Mouse (Mus musculus): ENCODE results near the gene Svep1. TPM values are rescaled to one million over a fixed set of nuclear protein-coding genes. Genes with fewer than 3 reads are reported as not detected.
A peak's percentile ranks its signal among the peaks of the same experiment; 100 is the strongest.

Svep1 gene
- polyA plus RNA-seq (2015; fragmentation: Nextera tagmentation; extraction: Ambion mirVana), result 0.30 and 0.46 TPM in 2 replicates

DNA sequence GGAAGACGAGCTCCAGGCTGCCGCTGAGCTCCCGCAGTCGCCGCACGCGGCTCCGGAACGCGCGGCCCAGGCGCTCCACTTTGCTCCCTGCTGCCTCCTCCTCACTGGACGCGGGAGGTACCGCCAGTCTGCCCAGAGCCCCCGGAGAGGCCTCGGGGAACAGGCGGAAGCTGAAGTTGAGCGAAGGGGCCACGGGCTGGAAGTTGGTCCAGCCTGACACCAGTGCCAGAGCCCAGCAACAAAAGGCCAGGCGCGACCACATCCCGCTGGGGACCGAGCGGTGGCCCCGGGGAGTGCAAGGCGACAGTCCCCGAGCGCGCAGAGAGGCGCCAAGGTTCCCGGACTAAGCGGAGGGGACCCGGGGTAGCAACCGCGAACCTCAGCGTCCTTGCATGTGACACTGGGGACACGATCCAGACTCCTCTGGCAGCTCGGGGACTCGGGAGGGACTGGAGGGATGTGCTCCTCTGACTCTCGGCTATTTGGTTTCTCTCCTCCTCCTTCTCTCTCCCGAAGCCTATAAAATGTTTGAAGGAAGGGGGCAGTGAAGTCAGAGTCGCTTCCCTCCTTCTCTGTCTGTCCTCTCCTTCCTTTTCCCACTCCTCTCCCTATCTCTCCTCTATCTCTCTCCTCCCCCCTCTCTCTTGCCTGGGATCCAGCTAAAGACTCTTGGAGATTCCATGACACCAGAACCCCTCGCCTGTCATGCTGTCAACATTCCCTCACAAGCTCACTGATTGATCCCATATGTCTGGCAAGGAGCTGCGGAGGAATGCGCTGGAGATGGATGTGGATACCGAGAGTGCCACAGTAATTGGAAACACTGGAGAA lies at the start of gene Svep1:
Svep1 (minus strand) TSS at position 745 of the 831 bp plus-strand sequence.
- H3K9me3 ChIP-seq (replicated peaks; ENCODE audit: control insufficient read depth, low read length), result no peaks in the 10 kb centered on the region
- H3K4me1 ChIP-seq (ENCODE audit: control insufficient read depth, low read depth, low read length), result no peaks in the 10 kb centered on the region
- peaks cover 18% of the 10 kb centered on the region for H3K27me3 ChIP-seq (ENCODE audit: control insufficient read depth, insufficient read depth, low read depth, low read length)
- H3K9ac ChIP-seq (ENCODE audit: low read depth, low read length), result no peak within 1 kb of the TSS
- peak within 1 kb of the TSS; percentile 46; the same call in 1 of the 2 replicates for H3K4me2 ChIP-seq (ENCODE audit: low read depth, low read length)
- H3K4me3 ChIP-seq (ENCODE audit: low read depth, low read length), result peak within 1 kb of the TSS; percentile 38
- H3K27ac ChIP-seq (ENCODE audit: low read length), result no peak within 1 kb of the TSS
- 1% methylated on average over 47 of the region's 47 CpGs for WGBS (ENCODE audit: insufficient replicate concordance)
- no peak for ATAC-seq (ENCODE audit: low read depth)
- H3K36me3 ChIP-seq (ENCODE audit: control insufficient read depth, insufficient read depth), result no peaks in the 10 kb centered on the region

DNA sequence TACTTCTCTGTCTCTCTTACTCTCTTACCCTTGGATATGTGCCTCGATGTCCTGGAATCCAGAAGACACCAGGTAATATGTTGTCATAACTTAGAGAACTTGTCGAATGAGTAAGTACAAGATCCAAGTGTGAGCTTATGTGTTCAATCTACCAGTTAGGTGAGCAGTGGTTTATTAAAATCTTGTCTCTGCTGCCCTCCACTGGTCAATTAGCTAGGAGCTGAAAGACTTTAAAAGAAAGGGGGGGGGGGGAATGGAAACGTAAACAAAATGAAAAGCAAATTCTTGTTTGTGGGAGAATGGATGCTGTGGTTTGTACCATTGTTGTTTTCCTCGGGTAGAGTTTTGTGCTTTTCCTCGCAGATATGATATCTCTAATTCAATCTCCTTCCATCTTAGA lies 46.8 kb upstream of the Svep1 start:
- H3K27me3 ChIP-seq (ENCODE audit: control insufficient read depth, insufficient read depth, low read depth, low read length), result no peaks in the 10 kb centered on the region
- no peak overlapping the region for H3K27ac ChIP-seq (ENCODE audit: low read length)
- no peak for ATAC-seq (ENCODE audit: low read depth)
- H3K9me3 ChIP-seq (replicated peaks; ENCODE audit: control insufficient read depth, low read length), result no peaks in the 10 kb centered on the region
- WGBS (ENCODE audit: insufficient replicate concordance), result 18% methylated on average over 5 of the region's 5 CpGs
- no peaks in the 10 kb centered on the region for H3K4me1 ChIP-seq (ENCODE audit: control insufficient read depth, low read depth, low read length)
- H3K4me2 ChIP-seq (ENCODE audit: low read depth, low read length), result no peak overlapping the region
- no peak overlapping the region for H3K9ac ChIP-seq (ENCODE audit: low read depth, low read length)
- H3K36me3 ChIP-seq (ENCODE audit: control insufficient read depth, insufficient read depth), result no peaks in the 10 kb centered on the region
- H3K4me3 ChIP-seq (ENCODE audit: low read depth, low read length), result no peak overlapping the region

DNA sequence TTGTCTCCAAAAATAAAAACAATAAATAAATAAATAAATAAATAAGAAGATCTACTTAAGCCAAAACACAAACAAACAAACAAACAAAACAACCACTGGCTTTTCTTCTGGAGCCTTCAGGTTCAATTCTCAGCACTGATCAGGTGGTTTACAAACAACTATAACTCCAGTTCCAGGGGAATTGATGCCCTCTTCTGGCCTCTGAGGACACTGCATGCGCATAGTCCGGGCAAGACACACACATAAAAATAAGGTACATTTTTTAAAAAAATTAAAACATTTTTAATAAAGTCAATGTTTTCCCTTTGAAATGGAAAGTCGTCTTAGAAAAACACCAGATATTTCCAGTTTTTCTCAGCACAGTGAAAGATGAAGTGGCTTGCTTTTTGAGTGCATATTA lies 45.7 kb upstream of the Svep1 start:
- 57% methylated on average over 3 of the region's 3 CpGs for WGBS (ENCODE audit: insufficient replicate concordance)

DNA sequence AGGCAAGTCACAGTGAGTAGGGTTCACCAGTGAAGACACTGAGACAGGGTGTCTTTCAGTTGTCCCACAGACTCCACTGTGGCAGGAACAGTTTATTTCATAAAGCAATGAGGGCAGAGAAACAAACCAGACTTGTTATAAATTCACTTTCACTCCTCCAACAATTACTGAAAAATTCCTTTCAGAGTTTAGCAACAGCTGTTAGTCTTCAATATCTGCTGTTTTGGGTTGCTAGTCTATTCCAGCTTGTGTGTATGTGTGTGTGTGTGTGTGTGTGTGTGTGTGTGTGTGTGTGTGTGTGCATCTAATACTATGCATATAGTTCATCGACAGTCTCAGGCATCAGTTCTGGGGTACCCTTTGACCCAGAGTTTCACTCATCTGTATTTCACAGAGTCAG lies 38.9 kb upstream of the Svep1 start:
- Histone ChIP-seq H3K9ac (ENCODE audit: low read depth, low read length) (no peak overlapping the region), H3K36me3 (ENCODE audit: control insufficient read depth, insufficient read depth) (no peaks in the 10 kb centered on the region), H3K4me3 (ENCODE audit: low read depth, low read length) (no peak overlapping the region), H3K27me3 (ENCODE audit: control insufficient read depth, insufficient read depth, low read depth, low read length) (no peaks in the 10 kb centered on the region), H3K4me2 (ENCODE audit: low read depth, low read length) (no peak overlapping the region), H3K27ac (ENCODE audit: low read length) (no peak overlapping the region), H3K4me1 (ENCODE audit: control insufficient read depth, low read depth, low read length) (no peaks in the 10 kb centered on the region), H3K9me3 (replicated peaks; ENCODE audit: control insufficient read depth, low read length) (no peaks in the 10 kb centered on the region)
- no peak for ATAC-seq (ENCODE audit: low read depth)
- 73% methylated on average over 1 of the region's 1 CpGs for WGBS (ENCODE audit: insufficient replicate concordance)

More for the DNA sequence above, 45.7 kb upstream of the Svep1 start:
- Histone ChIP-seq H3K9me3 (replicated peaks; ENCODE audit: control insufficient read depth, low read length) (no peaks in the 10 kb centered on the region), H3K9ac (ENCODE audit: low read depth, low read length) (no peak overlapping the region), H3K4me2 (ENCODE audit: low read depth, low read length) (no peak overlapping the region), H3K27ac (ENCODE audit: low read length) (no peak overlapping the region), H3K36me3 (ENCODE audit: control insufficient read depth, insufficient read depth) (no peaks in the 10 kb centered on the region), H3K4me1 (ENCODE audit: control insufficient read depth, low read depth, low read length) (no peaks in the 10 kb centered on the region), H3K27me3 (ENCODE audit: control insufficient read depth, insufficient read depth, low read depth, low read length) (no peaks in the 10 kb centered on the region), H3K4me3 (ENCODE audit: low read depth, low read length) (no peak overlapping the region)
- ATAC-seq (ENCODE audit: low read depth), result no peak

DNA sequence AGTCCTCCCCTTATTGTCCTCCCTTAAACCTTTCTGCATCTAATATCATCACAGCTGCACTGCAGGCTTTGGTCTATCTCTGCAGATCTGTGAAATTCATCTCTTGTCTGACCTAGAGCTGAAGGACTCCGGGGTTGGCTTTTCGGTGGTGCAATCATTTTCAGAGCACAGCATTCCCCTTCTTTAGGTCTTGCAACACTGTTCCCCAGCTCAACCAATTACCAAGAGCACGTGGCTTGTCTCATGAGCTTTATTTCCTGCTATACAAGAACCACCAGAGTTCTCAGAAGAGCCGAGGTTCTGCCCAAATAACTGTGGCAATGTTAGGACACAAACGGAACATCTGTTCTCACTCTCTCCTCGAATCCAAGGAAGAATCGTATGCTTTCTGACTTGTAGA lies 33.8 kb upstream of the Svep1 start:
- Histone ChIP-seq H3K27me3 (ENCODE audit: control insufficient read depth, insufficient read depth, low read depth, low read length) (no peaks in the 10 kb centered on the region), H3K36me3 (ENCODE audit: control insufficient read depth, insufficient read depth) (no peaks in the 10 kb centered on the region), H3K4me1 (ENCODE audit: control insufficient read depth, low read depth, low read length) (no peaks in the 10 kb centered on the region), H3K27ac (ENCODE audit: low read length) (no peak overlapping the region), H3K9ac (ENCODE audit: low read depth, low read length) (no peak overlapping the region), H3K9me3 (replicated peaks; ENCODE audit: control insufficient read depth, low read length) (no peaks in the 10 kb centered on the region), H3K4me2 (ENCODE audit: low read depth, low read length) (no peak overlapping the region), H3K4me3 (ENCODE audit: low read depth, low read length) (no peak overlapping the region)
- WGBS (ENCODE audit: insufficient replicate concordance), result 50% methylated on average over 7 of the region's 7 CpGs
- no peak for ATAC-seq (ENCODE audit: low read depth)

DNA sequence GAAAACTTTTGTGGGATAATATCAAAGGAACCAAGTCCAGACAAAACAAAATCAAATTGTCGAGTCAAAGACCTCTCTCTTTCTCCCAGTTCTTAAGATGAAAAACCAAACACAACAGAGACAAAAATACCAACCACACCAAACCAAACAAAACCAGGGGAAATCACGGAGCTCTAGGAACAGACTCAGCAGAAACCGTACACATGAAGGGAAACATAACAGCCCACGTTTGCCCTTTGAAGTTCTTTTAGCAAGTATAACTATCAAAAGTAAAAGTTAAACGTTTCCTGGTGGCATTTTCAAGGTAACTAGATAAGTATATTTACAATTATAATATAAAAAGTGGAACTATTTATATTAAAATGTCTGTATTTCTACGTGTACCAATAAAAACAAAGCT lies 29.2 kb upstream of the Svep1 start:
- H3K36me3 ChIP-seq (ENCODE audit: control insufficient read depth, insufficient read depth), result no peaks in the 10 kb centered on the region
- H3K4me2 ChIP-seq (ENCODE audit: low read depth, low read length), result no peak overlapping the region
- no peaks in the 10 kb centered on the region for H3K9me3 ChIP-seq (replicated peaks; ENCODE audit: control insufficient read depth, low read length)
- H3K9ac ChIP-seq (ENCODE audit: low read depth, low read length), result no peak overlapping the region
- no peak overlapping the region for H3K27ac ChIP-seq (ENCODE audit: low read length)
- WGBS (ENCODE audit: insufficient replicate concordance), result 46% methylated on average over 6 of the region's 6 CpGs
- no peak overlapping the region for H3K4me3 ChIP-seq (ENCODE audit: low read depth, low read length)
- H3K27me3 ChIP-seq (ENCODE audit: control insufficient read depth, insufficient read depth, low read depth, low read length), result no peaks in the 10 kb centered on the region
- no peaks in the 10 kb centered on the region for H3K4me1 ChIP-seq (ENCODE audit: control insufficient read depth, low read depth, low read length)
- no peak for ATAC-seq (ENCODE audit: low read depth)

DNA sequence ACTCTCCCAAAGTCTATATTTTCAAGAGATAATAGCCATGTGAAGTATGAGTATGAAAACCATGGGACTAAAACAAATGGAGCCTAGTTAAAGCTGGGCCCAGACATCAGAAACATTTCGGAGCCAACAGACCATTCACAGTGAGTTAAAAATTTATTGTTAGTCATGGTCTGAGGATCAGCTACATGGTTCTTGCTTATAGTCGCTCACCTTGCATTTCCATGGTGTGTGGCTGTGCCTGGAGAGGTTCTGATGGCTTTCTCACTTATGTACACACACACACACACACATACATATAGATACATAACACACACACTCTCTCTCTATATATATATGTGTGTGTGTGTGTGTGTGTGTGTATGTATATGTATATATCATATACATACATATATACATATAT lies 16.8 kb upstream of the Svep1 start:
- no peaks in the 10 kb centered on the region for H3K36me3 ChIP-seq (ENCODE audit: control insufficient read depth, insufficient read depth)
- no peaks in the 10 kb centered on the region for H3K27me3 ChIP-seq (ENCODE audit: control insufficient read depth, insufficient read depth, low read depth, low read length)
- no peak overlapping the region for H3K27ac ChIP-seq (ENCODE audit: low read length)
- no peak overlapping the region for H3K9ac ChIP-seq (ENCODE audit: low read depth, low read length)
- H3K4me3 ChIP-seq (ENCODE audit: low read depth, low read length), result no peak overlapping the region
- no peak overlapping the region for H3K4me2 ChIP-seq (ENCODE audit: low read depth, low read length)
- no peak for ATAC-seq (ENCODE audit: low read depth)
- no peaks in the 10 kb centered on the region for H3K9me3 ChIP-seq (replicated peaks; ENCODE audit: control insufficient read depth, low read length)
- 61% methylated on average over 2 of the region's 2 CpGs for WGBS (ENCODE audit: insufficient replicate concordance)
- no peaks in the 10 kb centered on the region for H3K4me1 ChIP-seq (ENCODE audit: control insufficient read depth, low read depth, low read length)

DNA sequence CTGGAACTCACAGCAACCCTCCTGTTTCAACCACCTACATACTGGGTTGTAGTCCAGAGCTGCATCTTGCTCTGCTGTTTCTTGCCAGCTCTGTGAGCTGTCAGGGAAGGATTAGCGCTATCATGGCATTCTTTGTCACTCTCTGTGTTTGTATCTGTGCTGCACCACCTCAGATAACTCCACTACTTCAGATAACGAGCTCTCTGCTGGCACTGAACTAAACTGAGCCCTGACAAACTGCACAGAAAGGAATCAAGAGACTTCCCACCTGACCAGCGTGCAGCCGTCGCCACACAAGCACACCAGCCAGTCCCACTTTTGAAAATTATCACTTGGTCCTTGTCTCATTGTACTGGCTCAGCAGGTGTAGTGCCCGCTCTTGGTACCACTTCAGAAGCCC lies 4.7 kb upstream of the Svep1 start:
- no peaks in the 10 kb centered on the region for H3K36me3 ChIP-seq (ENCODE audit: control insufficient read depth, insufficient read depth)
- 38% methylated on average over 6 of the region's 6 CpGs for WGBS (ENCODE audit: insufficient replicate concordance)
- no peaks in the 10 kb centered on the region for H3K4me1 ChIP-seq (ENCODE audit: control insufficient read depth, low read depth, low read length)
- H3K9ac ChIP-seq (ENCODE audit: low read depth, low read length), result no peak overlapping the region
- no peak overlapping the region for H3K27ac ChIP-seq (ENCODE audit: low read length)
- no peaks in the 10 kb centered on the region for H3K9me3 ChIP-seq (replicated peaks; ENCODE audit: control insufficient read depth, low read length)
- H3K4me2 ChIP-seq (ENCODE audit: low read depth, low read length), result no peak overlapping the region
- no peak for ATAC-seq (ENCODE audit: low read depth)
- H3K4me3 ChIP-seq (ENCODE audit: low read depth, low read length), result no peak overlapping the region
- peaks cover 8% of the 10 kb centered on the region for H3K27me3 ChIP-seq (ENCODE audit: control insufficient read depth, insufficient read depth, low read depth, low read length)

DNA sequence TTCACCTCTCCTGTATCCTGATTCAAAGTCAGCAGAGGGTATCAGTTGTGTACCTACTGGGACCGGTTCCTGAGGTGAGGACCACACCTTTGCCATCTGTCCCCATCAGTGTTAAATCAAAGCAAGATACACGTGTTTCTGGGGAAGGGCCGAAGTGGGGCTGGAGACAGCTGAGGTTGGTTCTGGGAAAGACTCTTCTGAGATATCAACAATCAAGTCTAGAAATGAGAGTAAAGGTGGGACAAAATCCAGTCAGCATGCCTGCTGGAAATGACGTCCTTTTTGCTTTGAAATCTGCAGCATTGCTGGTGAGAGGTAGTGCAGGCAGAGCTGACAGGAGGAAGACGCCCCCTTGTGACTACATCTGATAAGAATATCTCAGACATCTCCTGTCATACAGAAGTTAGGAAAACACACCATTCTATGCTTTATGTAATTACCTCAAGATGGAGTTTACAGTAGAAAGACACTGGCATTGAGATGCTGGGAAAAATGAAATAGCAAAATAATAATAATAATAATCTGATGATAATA lies 4.0 kb upstream of the Svep1 start:
- Histone ChIP-seq H3K4me3 (ENCODE audit: low read depth, low read length) (no peak overlapping the region), H3K9ac (ENCODE audit: low read depth, low read length) (no peak overlapping the region), H3K9me3 (replicated peaks; ENCODE audit: control insufficient read depth, low read length) (no peaks in the 10 kb centered on the region), H3K27ac (ENCODE audit: low read length) (no peak overlapping the region), H3K4me2 (ENCODE audit: low read depth, low read length) (no peak overlapping the region), H3K4me1 (ENCODE audit: control insufficient read depth, low read depth, low read length) (no peaks in the 10 kb centered on the region), H3K36me3 (ENCODE audit: control insufficient read depth, insufficient read depth) (no peaks in the 10 kb centered on the region), H3K27me3 (ENCODE audit: control insufficient read depth, insufficient read depth, low read depth, low read length) (peaks cover 15% of the 10 kb centered on the region)
- no peak for ATAC-seq (ENCODE audit: low read depth)
- 42% methylated on average over 5 of the region's 5 CpGs for WGBS (ENCODE audit: insufficient replicate concordance)
